Mouse (Mus musculus) bone marrow macrophage, adult 2 months (primary cell): ENCODE results near the gene Ccnq.

Experiments used
- CTCF ChIP-seq: IDR thresholded peaks from 2 replicates; pipeline ENCODE4 v1.5.1; 2012; ENCODE audit warnings: low read depth, mild to moderate bottlenecking, low read length, moderate library complexity
- POLR2A ChIP-seq: IDR thresholded peaks from 2 replicates; pipeline ENCODE4 v1.6.1; 2012; ENCODE audit warnings: mild to moderate bottlenecking, low read depth, low read length, borderline replicate concordance

DNA sequence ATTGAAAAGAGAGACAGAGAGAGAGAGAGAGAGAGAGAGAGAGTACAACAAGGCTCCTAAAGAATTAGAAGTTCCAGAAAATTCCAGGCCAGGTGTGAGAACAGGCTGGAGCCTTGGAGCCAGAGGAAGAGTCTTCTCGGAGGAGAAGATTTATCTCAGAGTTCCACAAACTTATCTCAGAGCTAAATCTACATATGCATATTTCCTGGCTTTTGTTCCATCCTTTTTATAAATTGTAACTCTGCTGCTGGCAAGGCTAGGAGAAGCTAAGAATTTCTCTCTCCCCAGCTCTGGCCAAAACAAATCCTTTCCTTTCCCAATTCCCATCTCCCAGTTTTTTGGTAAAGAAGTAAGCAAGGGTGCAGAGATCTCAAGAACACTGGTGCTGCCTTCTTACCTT, 3.8 kb upstream of the Ccnq start:
- TF ChIP-seq CTCF (no peak), POLR2A (no peak)
